Mouse (Mus musculus) kidney, adult 2 months (tissue): ENCODE data around the gene Pik3c2g. TPM values are rescaled to one million over a fixed set of nuclear protein-coding genes. Genes with fewer than 3 reads are reported as not detected.

Experiments
- DNase-seq: peaks from one replicate; pipeline ENCODE4 v3.0.0; 2021
- H3K27ac ChIP-seq: fragments of 200-500 bp; 2 replicates; pipeline ENCODE4 v1.5.1; 2012; ENCODE audit warnings: low read depth, low read length, control low read depth, inconsistent platforms; ENCODE audit not compliant: insufficient read depth
- H3K27me3 ChIP-seq: fragments of 200-500 bp; replicated peaks from 2 replicates; pipeline ENCODE4 v1.6.1; 2012; ENCODE audit warnings: mild to moderate bottlenecking, moderate library complexity, low read length, inconsistent platforms; ENCODE audit not compliant: control insufficient read depth, insufficient read depth
- H3K36me3 ChIP-seq: fragments of 200-500 bp; 2 replicates; pipeline ENCODE4 v1.6.1; 2012; ENCODE audit warnings: mild to moderate bottlenecking, moderate library complexity, low read length, inconsistent platforms; ENCODE audit not compliant: control insufficient read depth, insufficient read depth
- H3K4me1 ChIP-seq: fragments of 200-500 bp; 2 replicates; pipeline ENCODE4 v1.6.1; 2011; ENCODE audit warnings: low read length; ENCODE audit not compliant: control insufficient read depth, insufficient read depth
- H3K4me3 ChIP-seq: fragments of 200-500 bp; 2 replicates; pipeline ENCODE4 v1.5.1; 2011; ENCODE audit warnings: mild to moderate bottlenecking, low read depth, low read length, control low read depth; ENCODE audit not compliant: insufficient read depth
- CTCF ChIP-seq: fragments of 200-500 bp; conservative IDR thresholded peaks from 2 replicates; pipeline ENCODE4 v1.5.1; 2011; ENCODE audit warnings: low read depth, mild to moderate bottlenecking, control low read depth, low read length, moderate library complexity, mixed read lengths; ENCODE audit not compliant: insufficient read depth, insufficient read length
- POLR2A ChIP-seq: fragments of 200-500 bp; IDR thresholded peaks from one replicate; pipeline ENCODE4 v1.6.1; 2011; ENCODE audit warnings: low read depth, low read length, control low read depth
- WGBS: fragments of 180-500 bp; shearing (Covaris S2); methylation state at CpG from one replicate; pipeline ENCODE4 v1.1.7; 2018; 5-methylcytosine and 5-hydroxymethylcytosine counted together
- polyA plus RNA-seq: library from polyadenylated mRNA; depleted of rRNA; stranded (reverse); fragments of >200 nt; gene quantifications from 2 replicates; pipeline ENCODE4 v1.2.3, GENCODE M21; 2012

Gene Pik3c2g
- polyA plus RNA-seq, 1 experiment: 11.8 TPM

DNA sequence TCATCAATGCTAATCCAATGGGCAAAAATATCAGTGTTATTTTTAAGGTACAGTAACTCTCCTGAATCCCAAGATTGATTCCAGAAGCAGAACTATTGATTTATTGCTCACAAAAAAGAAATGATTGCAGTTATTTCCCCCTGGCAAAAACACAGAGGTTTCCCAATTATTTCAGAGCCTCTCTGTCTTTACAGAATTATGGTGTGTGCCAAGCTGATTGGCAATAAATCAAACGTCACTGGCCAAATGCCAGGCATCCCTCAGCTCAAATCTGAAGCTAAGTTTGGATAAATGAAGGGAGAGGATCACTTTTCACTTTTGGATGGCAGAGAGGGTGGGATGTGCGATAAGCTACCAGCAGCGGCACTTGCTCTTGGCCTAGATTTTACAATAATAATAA lies 265.8 kb downstream of the Pik3c2g start:
- DNase-seq: no peak
- Histone ChIP-seq H3K27me3 (no peaks in the 10 kb centered on the region), H3K4me3 (no peak overlapping the region), H3K27ac (no peak overlapping the region), H3K4me1 (no peaks in the 10 kb centered on the region), H3K36me3 (no peaks in the 10 kb centered on the region)
- TF ChIP-seq POLR2A: no peak
- TF ChIP-seq CTCF: no peak
- 86% methylated on average over 3 of the region's 3 CpGs for WGBS

DNA sequence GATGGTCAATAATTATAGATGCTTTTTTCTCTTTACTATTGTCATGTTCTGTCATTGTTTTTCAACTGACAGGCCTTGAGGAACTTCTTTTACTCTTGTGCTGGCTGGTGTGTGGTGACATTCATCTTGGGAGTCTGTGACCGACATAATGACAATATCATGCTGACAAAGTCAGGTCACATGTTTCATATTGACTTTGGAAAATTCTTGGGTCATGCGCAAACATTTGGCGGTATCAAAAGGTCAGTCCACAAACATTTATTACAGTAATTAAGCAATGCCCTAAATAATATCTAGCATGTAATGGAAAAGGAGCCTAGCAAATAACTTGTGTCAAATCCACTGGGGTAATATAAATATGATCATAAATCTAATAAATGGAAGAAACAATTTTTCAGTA lies 273.1 kb downstream of the Pik3c2g start:
- H3K4me1 ChIP-seq: no peaks in the 10 kb centered on the region
- peak; percentile 51 for DNase-seq
- TF ChIP-seq POLR2A (no peak), CTCF (no peak)
- H3K36me3 ChIP-seq: no peaks in the 10 kb centered on the region; the same call in 1 of the 2 replicates
- H3K27ac ChIP-seq: no peak overlapping the region
- H3K4me3 ChIP-seq: no peak overlapping the region
- 83% methylated on average over 3 of the region's 3 CpGs for WGBS
- H3K27me3 ChIP-seq: no peaks in the 10 kb centered on the region

DNA sequence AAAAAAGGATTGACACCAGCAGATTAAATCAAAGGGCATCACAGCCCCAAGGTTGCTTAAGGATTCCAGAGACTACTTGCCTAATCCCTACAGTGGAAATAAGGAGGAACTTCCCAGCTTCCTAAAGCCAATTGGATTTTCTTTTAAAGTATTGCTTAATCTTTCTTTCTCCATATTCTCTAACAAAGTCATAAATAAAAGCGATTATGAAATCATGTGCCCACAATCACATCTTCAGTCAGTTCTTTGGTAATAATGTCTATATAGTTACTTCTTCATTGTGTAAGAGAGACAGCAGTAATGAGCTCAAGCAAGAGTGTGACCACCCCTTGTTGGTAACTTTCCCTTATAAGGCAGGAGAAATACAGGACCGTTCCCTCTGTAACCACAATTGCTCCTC lies 274.5 kb downstream of the Pik3c2g start:
- TF ChIP-seq CTCF (no peak), POLR2A (no peak)
- Histone ChIP-seq H3K36me3 (no peaks in the 10 kb centered on the region; the same call in 1 of the 2 replicates), H3K4me3 (no peak overlapping the region), H3K4me1 (no peaks in the 10 kb centered on the region), H3K27ac (no peak overlapping the region; the same call in 1 of the 2 replicates), H3K27me3 (no peaks in the 10 kb centered on the region)
- no peak for DNase-seq
- 79% methylated on average over 2 of the region's 2 CpGs for WGBS

DNA sequence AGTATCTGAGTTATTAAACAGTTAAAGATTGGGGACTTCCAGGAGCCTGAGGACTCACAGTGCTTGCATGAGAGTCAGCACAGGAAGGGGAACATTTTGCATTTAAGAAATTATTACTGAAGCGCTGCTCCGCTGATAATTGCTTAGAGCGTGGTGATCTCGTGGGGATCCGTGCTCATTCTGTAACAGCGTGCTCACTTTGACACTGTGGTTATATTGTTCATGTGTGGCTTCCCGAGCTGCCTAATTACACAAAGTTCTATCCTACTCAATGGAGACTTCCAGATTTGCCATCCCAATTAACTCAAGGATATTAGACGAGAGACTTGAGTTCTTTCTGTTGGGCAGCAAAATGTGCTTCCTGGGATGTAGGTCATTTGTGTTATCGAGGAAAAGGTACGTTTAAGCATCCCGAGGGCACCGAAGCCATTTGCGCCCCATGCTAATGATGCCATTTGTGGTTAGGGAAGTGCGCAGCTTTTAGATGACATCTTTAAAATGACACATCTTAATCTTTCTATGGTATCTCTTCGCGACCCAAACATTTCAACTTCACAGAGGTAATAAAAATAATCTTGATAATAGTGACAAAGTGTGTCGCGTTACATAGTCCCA lies 278.1 kb downstream of the Pik3c2g start:
- Histone ChIP-seq H3K4me3 (no peak overlapping the region), H3K27me3 (no peaks in the 10 kb centered on the region), H3K4me1 (no peaks in the 10 kb centered on the region), H3K27ac (no peak overlapping the region), H3K36me3 (no peaks in the 10 kb centered on the region)
- 94% methylated on average over 18 of the region's 18 CpGs for WGBS
- DNase-seq: no peak
- TF ChIP-seq POLR2A: no peak

DNA sequence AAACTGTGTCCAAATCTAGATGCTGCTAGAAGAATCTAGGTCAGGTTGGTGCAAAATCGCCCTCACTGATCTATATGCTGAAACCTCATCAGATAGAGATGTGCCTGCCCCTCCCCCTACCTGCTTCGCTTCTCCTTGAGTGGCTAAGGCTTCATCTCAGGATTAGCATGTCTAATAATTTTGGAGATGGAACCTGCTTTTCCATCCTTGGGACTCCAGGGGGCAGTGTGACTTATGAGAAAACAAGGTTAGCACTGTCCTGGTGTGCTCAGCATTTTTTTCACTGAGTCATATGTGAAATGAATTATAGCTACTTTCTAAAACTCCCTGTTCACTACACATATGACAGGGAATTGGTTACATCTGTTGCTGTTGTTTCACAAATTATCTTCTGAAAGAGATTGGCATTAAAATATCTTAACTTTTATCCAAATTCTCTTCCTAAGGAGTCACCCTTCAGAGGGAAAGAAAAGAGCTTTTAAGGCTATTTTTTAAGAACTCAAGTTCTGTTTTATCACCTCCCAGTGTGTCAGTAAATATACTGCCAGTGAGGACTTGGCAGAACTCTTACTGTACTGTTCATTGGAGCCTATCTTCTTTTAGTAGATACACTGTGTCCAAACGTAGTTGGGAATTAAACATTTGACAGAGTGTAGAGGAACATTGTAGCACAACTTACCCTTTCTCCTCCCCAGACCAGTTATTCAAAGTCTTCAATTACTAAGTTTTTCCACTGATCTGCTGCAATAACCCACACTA lies 287.6 kb downstream of the Pik3c2g start:
- Histone ChIP-seq H3K27ac (no peak overlapping the region), H3K36me3 (no peaks in the 10 kb centered on the region), H3K27me3 (no peaks in the 10 kb centered on the region), H3K4me1 (no peaks in the 10 kb centered on the region), H3K4me3 (no peak overlapping the region)
- WGBS: 25% methylated on average over 3 of the region's 3 CpGs
- DNase-seq: peak; percentile 65
- TF ChIP-seq POLR2A (no peak), CTCF (peak; percentile 38)

DNA sequence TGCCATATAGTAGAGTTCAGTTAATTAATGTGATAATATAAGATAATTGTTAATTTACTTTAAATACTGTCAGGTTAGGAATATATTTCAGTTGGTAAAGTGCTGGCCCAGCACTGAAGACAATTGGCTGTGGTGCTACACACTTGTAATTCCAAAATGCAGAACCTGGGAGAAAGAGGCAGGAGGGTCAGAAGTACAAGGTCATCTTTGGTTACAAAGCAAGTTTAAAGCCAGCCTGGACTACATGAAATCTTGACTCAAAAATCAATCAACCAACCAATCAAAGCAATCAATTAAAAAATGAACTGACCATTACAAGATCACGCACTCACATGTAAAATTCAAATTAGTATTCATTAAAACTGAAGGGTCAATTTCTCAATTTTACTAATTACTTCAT lies 289.7 kb downstream of the Pik3c2g start:
- no peak overlapping the region for H3K27ac ChIP-seq
- DNase-seq: no peak
- WGBS: 93% methylated on average over 1 of the region's 1 CpGs

DNA sequence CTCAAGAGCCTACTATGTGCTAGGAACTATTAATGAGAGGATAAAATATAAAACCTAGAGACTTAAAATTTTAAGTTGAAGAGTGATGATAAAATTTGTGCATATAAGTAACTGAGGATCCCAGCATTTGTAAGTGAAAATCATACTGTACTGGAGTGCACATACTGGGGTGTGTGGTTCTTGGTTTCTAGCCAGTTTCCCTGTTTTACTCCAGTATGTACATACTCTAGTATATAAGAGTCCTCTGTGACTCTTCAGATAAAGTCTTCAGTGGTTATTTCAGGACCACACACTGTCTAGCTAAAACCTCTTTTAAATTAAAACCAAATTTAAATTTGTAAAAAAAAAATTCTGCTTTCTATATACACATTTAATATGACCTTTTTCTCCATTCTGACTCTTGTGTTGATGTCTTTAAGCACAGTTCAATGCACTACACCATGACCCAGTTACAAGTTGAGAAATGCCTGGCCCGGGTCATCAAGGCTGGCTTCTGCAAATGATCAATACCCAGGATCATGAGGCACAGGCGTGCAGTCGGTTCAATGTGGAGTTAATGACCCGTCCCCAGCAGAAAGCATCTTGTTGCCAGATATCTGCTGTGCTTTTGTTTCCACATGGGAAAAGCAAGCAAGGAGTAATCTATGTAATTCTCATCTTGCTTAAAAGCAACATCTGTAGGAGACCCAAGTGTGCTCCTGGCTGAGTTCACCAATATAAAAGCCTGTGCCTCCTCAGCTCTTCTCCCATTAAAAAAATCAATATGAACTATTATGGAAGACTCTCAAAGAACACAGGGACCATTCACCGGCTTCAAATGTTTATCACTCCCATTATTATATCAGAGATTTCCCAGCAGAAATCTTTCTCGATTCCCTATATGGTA lies 290.7 kb downstream of the Pik3c2g start:
- Histone ChIP-seq H3K4me3 (no peak overlapping the region), H3K27ac (no peak overlapping the region), H3K27me3 (no peaks in the 10 kb centered on the region), H3K36me3 (no peaks in the 10 kb centered on the region), H3K4me1 (no peaks in the 10 kb centered on the region)
- WGBS: 61% methylated on average over 6 of the region's 6 CpGs
- no peak for DNase-seq
- TF ChIP-seq CTCF: no peak
- no peak for TF ChIP-seq POLR2A

More for the DNA sequence above, 289.7 kb downstream of the Pik3c2g start:
- TF ChIP-seq CTCF (no peak), POLR2A (no peak)
- Histone ChIP-seq H3K4me3 (no peak overlapping the region), H3K36me3 (no peaks in the 10 kb centered on the region), H3K4me1 (no peaks in the 10 kb centered on the region), H3K27me3 (no peaks in the 10 kb centered on the region)
